Mouse (Mus musculus): ENCODE results near the gene Ep400.

DNA sequence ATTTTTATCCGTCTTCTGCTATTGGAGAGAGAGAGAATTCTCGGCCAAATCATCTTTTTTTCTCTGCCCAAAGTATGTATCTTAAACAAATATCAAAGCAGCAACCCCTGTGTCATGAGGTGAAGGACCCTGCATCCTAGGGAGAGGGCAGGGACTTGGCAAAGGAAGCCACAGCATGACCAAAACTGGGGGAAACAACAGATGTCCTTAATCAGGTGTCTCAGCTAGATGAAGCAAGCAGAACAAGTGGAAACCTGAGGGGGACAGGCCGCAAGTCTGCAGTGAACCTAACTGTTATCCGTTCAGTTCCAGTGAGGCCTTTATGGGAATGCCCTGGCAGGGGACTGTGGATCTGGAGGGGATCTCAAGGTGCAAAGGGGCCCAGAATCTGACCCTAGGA is 36.9 kb upstream of the Ep400 start:
- no peak for TF ChIP-seq POLR2A (IDR thresholded peaks at IDR 0.05; ENCODE audit: extremely low read depth, insufficient read depth, low read length)
- TF ChIP-seq CTCF (IDR thresholded peaks at IDR 0.05; ENCODE audit: low read depth, low read length), result no peak

Data from liver, adult 2 months (tissue).